Mouse (Mus musculus) megakaryocyte, embryonic 14.5 days (primary cell): Measurements from ENCODE around the gene Ippk.
A peak's percentile ranks its signal among the peaks of the same experiment; 100 is the strongest.

Experiments used
- FLI1 ChIP-seq: IDR thresholded peaks from 2 replicates; pipeline ENCODE4 v1.6.1; 2012; ENCODE audit warnings: low read length, inconsistent platforms, mixed read lengths
- GATA1 ChIP-seq: IDR thresholded peaks from 3 replicates; pipeline ENCODE4 v1.6.1; 2012; ENCODE audit warnings: mixed read lengths, low read length, inconsistent platforms, borderline replicate concordance

DNA sequence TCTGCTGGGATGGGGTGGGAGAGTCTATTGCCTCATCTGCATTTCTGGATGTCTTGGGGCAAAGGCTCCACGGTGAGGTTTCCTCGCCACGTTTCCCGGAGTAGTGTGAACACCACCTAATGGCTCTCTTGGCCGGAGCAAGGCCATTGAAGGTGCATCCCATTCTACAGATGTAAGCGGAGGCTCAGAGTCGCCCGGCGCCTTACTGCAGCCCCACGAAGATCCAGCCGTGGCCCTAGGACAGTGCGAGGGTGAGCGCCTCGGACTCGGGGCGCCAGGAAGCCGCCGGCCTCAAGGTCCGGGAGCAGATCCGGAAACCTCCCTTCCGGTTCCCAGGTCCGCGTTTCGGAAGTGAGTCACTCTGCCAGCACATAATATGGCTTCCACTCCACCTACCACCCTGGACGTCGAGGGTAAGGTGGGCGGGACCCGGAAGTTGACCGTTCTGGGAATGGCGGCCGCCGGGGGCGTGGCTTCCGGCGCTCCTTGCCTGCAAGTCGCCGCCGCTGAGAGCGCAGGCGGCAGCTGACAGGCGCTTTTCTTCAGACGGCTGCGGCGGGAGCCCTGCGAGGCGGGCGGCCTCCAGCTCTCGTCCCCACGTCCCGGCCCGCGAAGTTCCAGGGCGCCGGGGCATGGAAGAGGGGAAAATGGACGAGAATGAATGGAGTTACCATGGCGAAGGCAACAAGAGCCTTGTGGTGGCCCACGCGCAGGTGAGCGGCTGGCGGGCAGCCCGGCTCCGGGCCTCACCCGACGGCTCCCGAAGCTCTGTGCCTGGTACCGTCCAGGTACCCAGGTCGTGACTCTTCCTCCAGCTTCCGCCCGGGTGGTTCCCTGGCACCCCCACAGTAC lies at the start of gene Ippk:
- no peak for TF ChIP-seq GATA1
- TF ChIP-seq FLI1 = peak; percentile 94
